Comparison of ENCODE assay signal across 19 mouse cellular contexts in the genomic region with DNA sequence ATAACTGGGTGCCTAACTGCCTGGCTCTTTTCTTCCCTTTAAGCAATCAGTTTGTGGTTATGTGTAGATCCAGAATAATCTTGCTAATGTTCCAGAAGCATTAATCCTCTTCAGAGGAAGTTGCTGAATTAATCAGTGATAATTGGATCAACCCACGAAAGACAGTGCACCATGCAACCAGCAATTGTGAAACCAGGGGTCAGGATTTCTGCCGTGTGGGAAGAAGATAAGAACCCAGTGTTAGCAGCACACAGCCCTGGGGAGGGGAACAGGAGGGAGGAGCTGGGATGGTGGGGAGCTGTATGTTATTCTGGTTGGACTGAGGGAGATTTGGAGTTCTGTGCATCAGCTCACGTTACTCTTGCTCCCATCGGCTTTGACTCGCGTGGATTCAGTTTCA.
"Had no signal": no experiment of that assay in that cellular context is flagged by ENCODE, and none has a peak within 500 bp of the region (broad histone marks: within the 10 kb centered on the region; RNA-seq: fewer than 3 reads in every experiment).

No protein-coding gene starts in this region.

- DNase-seq: kidney, adult 18-20 months; kidney, postnatal 25 days; layer of hippocampus, adult 9-11 months; liver; liver, embryonic 13.5 days; lung, adult 2 months; right cerebral cortex, postnatal 25 days; spleen, adult 18-20 months; thymus, postnatal 25 days had no signal

- H3K4me2 ChIP-seq: limb, embryonic 13.5 days; liver, embryonic 13.5 days; midbrain, embryonic 11.5 days; neural tube, embryonic 13.5 days; stomach, embryonic 15.5 days had no signal

- ATAC-seq: midbrain, embryonic 16.5 days had no signal

- H3K27me3 ChIP-seq: liver, embryonic 13.5 days; neural tube, embryonic 13.5 days; stomach, embryonic 15.5 days had no signal

- H3K4me1 ChIP-seq: liver, embryonic 13.5 days; neural tube, embryonic 13.5 days; stomach, embryonic 15.5 days had no signal

- H3K9me3 ChIP-seq: limb, embryonic 10.5 days; limb, embryonic 13.5 days; liver, embryonic 13.5 days; neural tube, embryonic 13.5 days; stomach, embryonic 15.5 days had no signal

- H3K27ac ChIP-seq: kidney, postnatal 0 days; layer of hippocampus, adult 2 months; limb, embryonic 10.5 days; limb, embryonic 13.5 days; liver, embryonic 13.5 days; macrophage; neural tube, embryonic 13.5 days; stomach, embryonic 15.5 days had no signal

- H3K4me3 ChIP-seq: layer of hippocampus, adult 2 months; limb, embryonic 10.5 days; limb, embryonic 13.5 days; liver, embryonic 13.5 days; myocyte; neural tube, embryonic 13.5 days; stomach, embryonic 15.5 days had no signal

- H3K36me3 ChIP-seq: limb, embryonic 10.5 days; limb, embryonic 13.5 days; liver, embryonic 13.5 days; neural tube, embryonic 13.5 days; stomach, embryonic 15.5 days had no signal

- H3K9ac ChIP-seq: limb, embryonic 13.5 days; liver, embryonic 13.5 days; neural tube, embryonic 13.5 days; stomach, embryonic 15.5 days had no signal
